Mouse (Mus musculus) stomach, embryonic 16.5 days (tissue): ENCODE results near the gene Sult2b1. TPM values are rescaled to one million over a fixed set of nuclear protein-coding genes. Genes with fewer than 3 reads are reported as not detected.

Source experiments
- ATAC-seq: fragments of 200-750 bp; cut with Nextera tagmentation; 2 replicates; pipeline ENCODE4 v1.8.0; 2017; ENCODE audit warnings: moderate number of reproducible peaks, moderate TSS enrichment; ENCODE audit not compliant: insufficient read depth, low FRiP score
- H3K27ac ChIP-seq: fragments of 300-500 bp; sonication (generic); 2 replicates; pipeline ENCODE4 v1.5.1; 2014; ENCODE audit warnings: low read length
- H3K27me3 ChIP-seq: fragments of 300-500 bp; sonication (generic); 2 replicates; pipeline ENCODE4 v1.6.1; 2014; ENCODE audit warnings: low read length, control low read depth, mixed read lengths; ENCODE audit not compliant: control insufficient read depth, insufficient read depth
- H3K36me3 ChIP-seq: fragments of 300-500 bp; sonication (generic); 2 replicates; pipeline ENCODE4 v1.6.1; 2014; ENCODE audit warnings: low read length; ENCODE audit not compliant: control insufficient read depth, insufficient read depth
- H3K4me1 ChIP-seq: fragments of 300-500 bp; sonication (generic); 2 replicates; pipeline ENCODE4 v1.6.1; 2014; ENCODE audit warnings: low read length, control low read depth, mixed read lengths; ENCODE audit not compliant: control insufficient read depth, insufficient read depth
- H3K4me2 ChIP-seq: fragments of 300-500 bp; sonication (generic); 2 replicates; pipeline ENCODE4 v1.6.1; 2014; ENCODE audit warnings: low read depth, low read length, mixed read lengths
- H3K4me3 ChIP-seq: fragments of 300-500 bp; sonication (generic); replicated peaks from 2 replicates; pipeline ENCODE4 v1.5.1; 2014; ENCODE audit warnings: mild to moderate bottlenecking, low read length
- H3K9ac ChIP-seq: fragments of 300-500 bp; sonication (generic); 2 replicates; pipeline ENCODE4 v1.6.1; 2014; ENCODE audit warnings: low read length
- H3K9me3 ChIP-seq: fragments of 300-500 bp; sonication (generic); replicated peaks from 2 replicates; pipeline ENCODE4 v1.6.1; 2016; ENCODE audit warnings: low read length, control low read depth; ENCODE audit not compliant: control insufficient read depth
- WGBS: fragments of 180-500 bp; shearing (Covaris S2); extraction: QIAGEN DNeasy Blood & Tissue Kit; methylation state at CpG from one replicate; pipeline ENCODE4 v1.1.7; 2014; 5-methylcytosine and 5-hydroxymethylcytosine counted together
- polyA plus RNA-seq: library from polyadenylated mRNA; unstranded; fragments of >200 nt; fragmentation: Nextera tagmentation; extraction: Ambion mirVana; gene quantifications from 2 replicates; pipeline ENCODE4 v1.2.1, GENCODE M21; 2015

Sult2b1 gene
- polyA plus RNA-seq, 1 experiment from 2014 or later, result 32.7 TPM

DNA sequence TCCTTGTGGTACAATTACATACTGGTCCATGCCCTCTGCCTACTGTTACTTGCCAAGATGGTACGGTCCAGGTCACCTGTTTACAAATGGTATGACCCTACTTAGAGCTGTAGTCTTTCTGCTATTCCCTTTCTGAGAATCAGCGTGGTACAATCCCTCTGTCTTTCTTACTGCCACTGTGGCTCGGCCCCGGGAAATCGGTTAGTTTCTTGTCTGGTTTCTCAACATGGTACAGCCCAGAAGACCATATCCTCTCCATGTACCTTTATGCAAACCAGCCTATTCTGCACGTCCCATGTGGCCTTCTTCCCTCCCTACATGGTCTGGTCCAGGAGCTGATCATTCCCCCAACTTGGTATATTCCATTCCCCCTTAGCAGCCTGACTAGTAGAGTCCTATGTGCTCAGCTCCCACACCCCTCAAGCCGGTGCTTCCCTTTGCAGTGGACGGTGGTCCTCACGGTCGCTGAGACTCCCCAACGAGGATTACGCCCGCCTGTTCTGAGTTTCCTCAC, 80.4 kb downstream of the Sult2b1 start:
- Histone ChIP-seq H3K36me3 (no peaks in the 10 kb centered on the region), H3K4me1 (peaks cover 43% of the 10 kb centered on the region), H3K9me3 (no peaks in the 10 kb centered on the region), H3K27ac (peak overlapping the region; percentile 90), H3K9ac (peak overlapping the region; percentile 77), H3K4me3 (peak overlapping the region; percentile 71), H3K27me3 (peaks cover 14% of the 10 kb centered on the region; the same call in 1 of the 2 replicates), H3K4me2 (peak overlapping the region; percentile 93)
- WGBS, result under 1% methylated on average over 13 of the region's 13 CpGs
- ATAC-seq, result peak; percentile 54

- H3K27ac ChIP-seq, result peak overlapping the region; percentile 90
- H3K9ac ChIP-seq, result peak overlapping the region; percentile 77
- H3K4me1 ChIP-seq, result peaks cover 43% of the 10 kb centered on the region
- H3K4me3 ChIP-seq, result peak overlapping the region; percentile 71
- no peaks in the 10 kb centered on the region for H3K9me3 ChIP-seq
- no peaks in the 10 kb centered on the region for H3K36me3 ChIP-seq
- peak overlapping the region; percentile 93 for H3K4me2 ChIP-seq
- 38% methylated on average over 12 of the region's 12 CpGs for WGBS
- no peak for ATAC-seq
- H3K27me3 ChIP-seq, result peaks cover 19% of the 10 kb centered on the region; the same call in 1 of the 2 replicates
Measured at GRCm38 (mm10) chr7:45703521-45704033, 80.9 kb downstream of the Sult2b1 start.

DNA sequence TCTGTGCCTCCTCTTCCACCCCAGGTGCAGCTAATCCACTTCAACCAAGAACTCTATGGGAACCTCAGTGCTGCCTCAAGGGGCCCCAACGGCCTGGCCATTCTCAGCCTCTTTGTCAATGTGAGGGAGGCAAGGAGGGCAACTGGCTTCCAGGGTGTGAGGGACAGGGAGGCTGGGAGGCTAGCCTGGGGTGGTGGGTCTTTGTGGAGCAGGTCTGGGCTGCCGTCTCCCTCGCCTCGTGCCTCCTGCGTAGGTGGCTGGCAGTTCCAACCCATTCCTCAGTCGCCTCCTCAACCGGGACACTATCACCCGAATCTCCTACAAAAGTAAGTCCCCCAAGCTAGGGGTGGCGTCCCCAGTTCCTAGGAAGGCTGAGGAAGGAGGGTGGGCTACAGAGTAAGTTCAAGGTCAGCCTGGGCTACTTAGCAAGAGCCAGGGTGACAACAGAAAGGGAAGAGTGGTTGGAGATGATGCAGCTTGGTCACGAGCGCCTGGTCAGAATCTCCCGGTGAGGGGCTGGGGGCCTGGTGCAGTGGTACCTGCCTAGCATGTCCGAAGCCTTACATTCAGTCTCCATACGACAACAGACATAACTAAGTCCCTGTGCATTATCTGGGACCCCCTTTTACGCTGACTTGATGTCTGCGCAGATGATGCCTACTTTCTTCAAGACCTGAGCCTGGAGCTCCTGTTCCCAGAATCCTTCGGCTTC, 81.5 kb downstream of the Sult2b1 start:
- Histone ChIP-seq H3K36me3 (no peaks in the 10 kb centered on the region), H3K27me3 (peaks cover 20% of the 10 kb centered on the region; the same call in 1 of the 2 replicates), H3K4me3 (no peak overlapping the region), H3K9ac (no peak overlapping the region), H3K4me2 (no peak overlapping the region), H3K27ac (no peak overlapping the region), H3K9me3 (no peaks in the 10 kb centered on the region), H3K4me1 (peaks cover 37% of the 10 kb centered on the region)
- WGBS, result 87% methylated on average over 17 of the region's 17 CpGs
- ATAC-seq, result no peak

DNA sequence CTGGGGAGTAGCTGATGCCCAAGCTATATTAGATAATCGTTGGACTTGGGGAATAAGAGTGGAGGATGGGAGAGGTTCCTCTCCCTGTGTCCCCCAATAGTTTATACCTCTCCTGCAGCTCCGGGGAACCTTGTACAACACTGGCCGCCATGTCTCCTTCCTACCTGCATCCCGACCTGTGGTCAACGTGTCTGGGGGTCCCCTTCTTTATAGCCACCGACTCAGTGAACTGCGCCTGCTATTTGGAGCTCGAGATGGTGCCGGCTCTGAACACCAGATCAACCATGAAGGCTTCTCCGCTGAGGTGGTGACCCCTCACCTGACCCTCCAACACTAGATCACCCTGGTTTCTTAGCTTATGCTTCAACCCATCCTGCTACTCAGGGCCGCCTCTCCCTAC, 82.2 kb downstream of the Sult2b1 start:
- no peak overlapping the region for H3K27ac ChIP-seq
- no peak overlapping the region for H3K4me3 ChIP-seq
- 94% methylated on average over 11 of the region's 11 CpGs for WGBS
- H3K27me3 ChIP-seq, result peaks cover 20% of the 10 kb centered on the region; the same call in 1 of the 2 replicates
- H3K9me3 ChIP-seq, result no peaks in the 10 kb centered on the region
- no peaks in the 10 kb centered on the region for H3K36me3 ChIP-seq
- no peak overlapping the region for H3K9ac ChIP-seq
- no peak for ATAC-seq
- no peak overlapping the region for H3K4me2 ChIP-seq
- H3K4me1 ChIP-seq, result peaks cover 33% of the 10 kb centered on the region

- Histone ChIP-seq H3K4me1 (peaks cover 28% of the 10 kb centered on the region), H3K27ac (no peak overlapping the region), H3K4me2 (0 out of 2 replicates have a peak overlapping the region, but pooled peaks have one; percentile 57), H3K36me3 (no peaks in the 10 kb centered on the region), H3K4me3 (0 out of 2 replicates have a peak overlapping the region, but pooled peaks have one; percentile 40), H3K9ac (no peak overlapping the region), H3K9me3 (no peaks in the 10 kb centered on the region), H3K27me3 (peaks cover 20% of the 10 kb centered on the region; the same call in 1 of the 2 replicates)
- whole genome bisulfite sequencing, result 88% methylated on average over 11 of the region's 11 CpGs
- no peak for ATAC-seq
Measured at GRCm38 (mm10) chr7:45701607-45702006, 82.9 kb downstream of the Sult2b1 start.

DNA sequence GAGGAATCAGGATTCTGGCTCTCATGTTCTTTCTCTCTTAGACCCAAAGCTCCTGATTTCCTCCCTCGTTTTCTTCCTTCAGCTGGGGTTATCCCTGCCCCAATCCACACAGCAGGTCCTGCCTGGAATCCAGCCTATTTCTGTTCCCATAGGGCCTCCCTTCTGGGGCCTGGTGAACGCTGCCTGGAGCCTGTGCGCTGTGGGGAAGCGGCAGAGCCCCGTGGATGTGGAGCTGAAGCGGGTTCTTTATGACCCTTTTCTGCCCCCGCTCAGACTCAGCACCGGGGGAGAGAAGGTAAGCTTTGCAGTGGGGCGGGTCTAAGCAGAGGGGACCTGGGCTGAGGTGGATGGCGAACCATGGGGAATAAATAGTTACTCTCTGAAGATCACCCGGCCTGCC, 83.4 kb downstream of the Sult2b1 start:
- no peak for ATAC-seq
- peaks cover 25% of the 10 kb centered on the region for H3K4me1 ChIP-seq
- 36% methylated on average over 11 of the region's 11 CpGs for WGBS
- H3K4me2 ChIP-seq, result peak overlapping the region; percentile 57
- H3K36me3 ChIP-seq, result no peaks in the 10 kb centered on the region
- H3K27me3 ChIP-seq, result peaks cover 20% of the 10 kb centered on the region; the same call in 1 of the 2 replicates
- peak overlapping the region; percentile 5; the same call in 1 of the 2 replicates for H3K27ac ChIP-seq
- H3K9me3 ChIP-seq, result no peaks in the 10 kb centered on the region
- H3K9ac ChIP-seq, result peak overlapping the region; percentile 54
- peak overlapping the region; percentile 40 for H3K4me3 ChIP-seq

GRCm38 (mm10) chr7:45700301-45701015, 84.0 kb downstream of the Sult2b1 start:
- peaks cover 19% of the 10 kb centered on the region for H3K4me1 ChIP-seq
- no peak overlapping the region for H3K27ac ChIP-seq
- H3K4me2 ChIP-seq, result peak overlapping the region; percentile 57
- peaks cover 20% of the 10 kb centered on the region; the same call in 1 of the 2 replicates for H3K27me3 ChIP-seq
- H3K9ac ChIP-seq, result peak overlapping the region; percentile 54
- H3K9me3 ChIP-seq, result no peaks in the 10 kb centered on the region
- WGBS, result 2% methylated on average over 20 of the region's 20 CpGs
- H3K4me3 ChIP-seq, result peak overlapping the region; percentile 40
- no peak for ATAC-seq
- H3K36me3 ChIP-seq, result no peaks in the 10 kb centered on the region

GRCm38 (mm10) chr7:45699523-45700141, 84.8 kb downstream of the Sult2b1 start, which contains the start of gene Car11:
Gene Car11, plus strand, starts transcription at chr7:45699843.
- H3K4me3 ChIP-seq, result peak within 1 kb of the TSS; percentile 40
- peaks cover 18% of the 10 kb centered on the region for H3K4me1 ChIP-seq
- H3K4me2 ChIP-seq, result peak within 1 kb of the TSS; percentile 57
- H3K27me3 ChIP-seq, result peaks cover 20% of the 10 kb centered on the region; the same call in 1 of the 2 replicates
- 2% methylated on average over 36 of the region's 36 CpGs for WGBS
- H3K36me3 ChIP-seq, result no peaks in the 10 kb centered on the region
- no peaks in the 10 kb centered on the region for H3K9me3 ChIP-seq
- H3K27ac ChIP-seq, result no peak within 1 kb of the TSS
- ATAC-seq, result no peak
- peak within 1 kb of the TSS; percentile 54 for H3K9ac ChIP-seq
